Mouse (Mus musculus) frontal cortex, postnatal 25 days (tissue): Measurements from ENCODE around the gene Gmfb.
"Not testable (repeated sequence)": the region's sequence is repeated elsewhere in the genome, so short reads cannot be mapped to it uniquely, and the experiment has no call there.

Source experiments
- DNase-seq, 2 experiments: peaks; one replicate each; pipeline ENCODE4 v3.0.0; 2022; ENCODE audit warnings: low spot score in 2 of 2

Gene Gmfb

DNA sequence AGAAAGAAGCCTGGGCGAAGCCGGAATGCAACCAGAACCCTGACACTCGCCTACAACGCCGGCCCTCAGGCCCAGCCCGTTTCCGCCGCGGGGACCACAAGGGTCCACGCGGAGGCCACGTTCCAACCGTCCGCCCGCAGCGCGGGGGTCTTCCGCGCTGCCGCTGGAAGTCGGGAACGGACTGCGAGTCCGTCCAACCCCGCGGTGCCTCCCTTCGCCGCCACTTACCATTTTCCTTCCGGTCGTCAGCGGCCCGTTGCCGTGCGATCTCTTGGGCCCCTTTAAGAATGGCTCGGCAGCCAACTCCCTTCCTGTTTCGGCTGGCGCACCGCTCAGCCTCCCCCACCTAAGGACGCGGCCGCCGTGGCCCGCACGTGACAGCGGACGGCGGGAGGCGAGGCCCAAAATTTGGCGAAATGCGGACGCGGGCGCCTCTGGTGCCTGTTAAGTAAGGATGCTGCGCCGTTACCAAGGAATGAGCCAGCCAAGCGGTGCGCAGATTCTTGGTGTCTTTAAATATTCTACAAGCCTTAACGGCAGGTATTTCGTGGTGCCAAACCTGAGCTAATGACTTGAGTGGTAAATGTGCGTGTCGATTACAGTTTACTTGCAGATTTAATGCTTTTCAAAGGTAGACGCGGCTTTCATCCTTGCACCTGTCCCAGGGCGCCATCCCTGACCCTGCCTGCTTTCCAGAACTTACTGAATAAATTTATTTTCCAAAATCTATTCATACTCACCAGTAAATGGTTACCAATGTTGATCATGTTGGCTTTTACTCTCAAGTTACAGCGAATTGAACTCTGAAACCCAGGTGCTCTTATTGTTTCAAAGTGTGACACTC is at the start of gene Gmfb:
TSS of gene Gmfb (minus strand) at position 370 of the 844 bp plus-strand sequence.
- DNase-seq = peak; percentile 94 to 98

DNA sequence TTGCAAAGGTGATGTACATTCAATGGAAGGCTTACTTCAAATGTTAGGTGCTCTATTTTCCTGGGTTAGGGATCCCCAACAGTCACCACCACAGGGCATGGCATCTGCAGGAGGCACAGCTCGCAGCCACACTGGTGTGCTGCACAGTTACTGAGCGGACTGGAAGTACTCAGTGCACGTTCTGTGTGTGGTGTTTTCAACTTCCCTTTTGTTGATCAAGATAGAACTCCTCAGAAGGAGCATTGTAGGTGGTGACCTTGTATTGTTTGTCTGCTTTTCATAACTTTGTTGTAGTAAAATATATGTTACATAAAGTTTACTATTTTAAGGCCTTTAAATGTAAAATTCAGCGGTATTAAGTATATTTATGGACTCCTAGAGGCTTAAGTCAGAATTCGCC is 40.9 kb upstream of the Gmfb start:
- no peak for DNase-seq

DNA sequence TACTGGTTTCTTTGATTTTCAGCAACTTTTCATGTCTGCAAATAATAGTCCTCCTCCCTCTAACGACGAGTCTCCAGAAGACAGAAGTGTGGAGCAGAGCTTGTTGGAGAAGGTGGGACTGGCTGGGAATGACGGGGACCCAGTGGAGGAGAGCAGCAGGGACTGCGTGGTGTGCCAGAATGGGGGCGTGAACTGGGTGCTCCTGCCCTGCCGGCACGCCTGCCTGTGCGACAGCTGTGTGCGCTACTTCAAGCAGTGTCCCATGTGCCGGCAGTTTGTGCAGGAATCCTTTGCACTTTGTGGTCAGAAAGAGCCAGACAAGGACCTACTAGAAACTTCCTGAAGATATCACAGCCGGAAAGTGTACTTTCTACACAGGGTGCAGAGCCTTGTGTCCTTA is 31.6 kb upstream of the Gmfb start:
- no peak for DNase-seq

DNA sequence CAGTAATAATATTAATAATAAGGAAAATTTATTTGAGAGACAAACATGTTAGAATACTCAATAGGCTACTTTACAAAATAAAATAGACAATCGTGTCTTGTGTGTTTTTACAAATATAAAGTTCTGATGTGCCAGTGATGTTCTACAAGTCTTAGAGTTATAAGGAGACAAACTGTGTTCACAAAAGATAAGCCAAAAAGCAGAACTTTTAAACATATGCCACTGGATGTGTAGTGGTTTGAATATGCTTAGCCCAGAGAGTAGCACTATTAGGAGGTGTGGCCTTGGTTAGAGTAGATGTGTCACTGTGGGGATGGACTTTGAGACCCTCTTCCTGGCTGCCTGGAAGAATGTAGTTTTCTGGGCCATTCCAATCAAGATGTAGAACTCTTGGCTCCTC is 27.7 kb upstream of the Gmfb start:
- no peak for DNase-seq

DNA sequence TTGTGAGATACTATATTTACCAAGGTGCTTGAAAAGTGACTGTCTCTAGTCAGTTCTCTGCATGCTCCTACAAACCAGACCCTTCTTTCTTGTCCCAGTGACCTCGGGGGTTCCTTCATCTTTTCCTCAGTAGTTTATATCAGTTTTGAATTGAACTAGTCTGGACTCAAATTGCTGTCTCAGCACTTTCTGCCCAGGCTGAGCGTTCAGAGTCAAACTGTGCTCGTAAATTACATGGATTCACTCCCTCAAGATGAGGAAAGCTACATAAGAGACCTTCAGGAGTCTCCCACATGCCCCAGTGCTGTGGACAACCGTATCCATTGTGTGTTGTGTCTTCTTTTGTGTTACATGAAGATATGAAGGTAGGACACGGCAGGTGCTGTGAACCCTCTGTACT is 26.7 kb upstream of the Gmfb start:
- DNase-seq = no peak

DNA sequence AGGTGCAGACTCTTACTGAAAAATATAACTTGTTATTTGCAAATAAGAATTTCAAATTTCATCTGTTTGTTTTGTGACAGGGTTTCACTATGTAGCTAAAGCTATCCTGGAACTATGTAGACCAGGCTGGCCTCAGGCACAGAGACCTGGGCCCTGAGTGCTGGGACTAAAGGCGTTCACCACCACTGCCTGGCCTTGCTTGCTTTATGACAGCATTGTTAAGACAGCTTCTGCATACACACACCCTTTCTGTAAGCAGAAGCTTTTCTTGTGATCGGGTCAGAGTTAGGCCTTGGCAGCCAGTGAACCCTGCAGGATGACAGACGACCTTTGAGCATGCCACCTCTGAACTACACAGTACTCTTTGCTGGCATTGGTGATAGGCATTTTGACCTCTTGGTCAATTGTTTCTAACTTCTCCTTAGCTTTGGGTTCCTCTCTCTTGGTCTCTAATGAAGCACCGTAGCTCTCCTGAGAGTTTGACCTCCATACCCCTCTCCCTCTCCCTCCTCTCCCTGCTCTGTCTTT is 26.1 kb upstream of the Gmfb start:
- DNase-seq = no peak

DNA sequence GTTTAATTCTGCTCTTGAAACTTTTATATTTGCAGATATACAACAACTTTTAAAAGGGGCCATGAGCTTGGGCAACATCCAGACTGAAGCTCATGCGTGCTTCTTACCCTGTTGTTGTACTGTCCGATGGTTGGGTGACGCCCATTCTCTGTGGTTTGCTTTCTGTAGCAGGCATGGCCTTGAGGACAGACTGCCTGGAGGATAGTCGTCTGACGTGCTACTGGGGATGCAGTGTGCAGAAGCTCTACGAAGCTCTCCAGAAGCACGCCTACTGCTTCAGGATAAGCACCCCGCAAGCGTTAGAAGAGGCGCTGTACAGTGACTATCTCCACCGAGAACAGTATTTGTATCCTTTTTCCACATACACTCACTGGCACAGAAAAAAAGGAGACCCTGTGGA is 23.7 kb upstream of the Gmfb start:
- DNase-seq = no peak

DNA sequence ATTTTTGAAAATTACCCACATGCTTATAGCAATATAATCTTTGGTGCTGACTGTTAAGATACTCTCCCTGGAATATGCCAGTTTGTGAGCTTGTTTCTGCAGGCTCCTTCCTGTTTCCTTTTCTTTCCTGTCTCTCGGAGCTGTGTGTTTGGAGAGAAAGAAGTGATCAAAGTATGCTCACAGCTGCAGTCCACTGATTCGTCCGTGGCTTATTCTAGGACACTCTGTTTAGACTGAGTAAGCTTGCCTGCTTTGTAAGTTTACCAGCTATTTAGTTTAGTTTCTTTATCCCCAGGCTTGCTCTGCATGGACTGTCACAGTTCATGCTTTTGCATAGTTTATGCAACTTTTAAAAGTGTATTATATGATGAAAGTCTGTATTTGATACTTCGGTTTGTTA is 17.3 kb upstream of the Gmfb start:
- no peak for DNase-seq

DNA sequence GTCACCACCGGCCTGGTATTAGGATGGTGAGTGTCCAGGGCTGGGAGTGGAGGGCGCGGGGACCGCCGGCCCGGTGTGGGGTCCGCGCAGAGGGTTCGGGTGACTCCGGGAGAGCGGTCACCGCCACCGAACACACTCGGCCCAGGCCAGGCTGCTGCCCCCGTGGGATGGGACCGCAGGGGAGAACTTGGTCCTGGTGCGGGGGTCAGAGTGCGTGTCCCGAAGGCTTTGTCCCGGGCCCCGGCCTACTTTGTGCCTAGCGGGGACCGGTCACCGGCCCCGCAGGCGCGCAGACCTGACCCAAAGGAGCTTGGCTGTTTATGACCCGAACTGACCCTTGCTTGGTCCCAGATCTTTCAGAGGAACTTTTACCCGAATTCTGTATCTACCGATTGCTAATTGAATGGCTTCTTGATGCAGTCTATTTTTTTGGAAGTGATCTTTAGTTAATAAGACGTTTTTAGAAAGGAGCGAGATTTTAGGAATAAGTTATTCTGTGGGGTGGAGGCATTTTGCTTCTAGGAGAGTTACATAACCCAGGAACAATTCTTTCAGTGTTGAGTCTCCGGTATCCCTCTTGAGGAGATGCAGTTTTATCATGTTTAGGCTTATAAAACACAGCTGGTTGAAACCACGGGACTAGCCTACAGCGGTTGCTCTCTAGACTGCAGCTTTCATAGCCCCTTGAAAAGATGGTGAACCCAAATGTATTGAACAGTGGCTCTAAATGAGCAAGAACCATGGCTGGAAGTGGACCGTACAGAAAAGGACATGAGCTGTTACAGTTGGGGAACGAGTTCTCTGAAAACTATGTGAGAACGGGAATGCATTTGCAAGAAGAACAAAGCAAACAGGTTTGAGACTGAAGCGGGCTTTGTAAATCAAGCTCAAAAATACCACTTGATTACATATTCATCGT is 10.6 kb upstream of the Gmfb start:
- DNase-seq = no peak

DNA sequence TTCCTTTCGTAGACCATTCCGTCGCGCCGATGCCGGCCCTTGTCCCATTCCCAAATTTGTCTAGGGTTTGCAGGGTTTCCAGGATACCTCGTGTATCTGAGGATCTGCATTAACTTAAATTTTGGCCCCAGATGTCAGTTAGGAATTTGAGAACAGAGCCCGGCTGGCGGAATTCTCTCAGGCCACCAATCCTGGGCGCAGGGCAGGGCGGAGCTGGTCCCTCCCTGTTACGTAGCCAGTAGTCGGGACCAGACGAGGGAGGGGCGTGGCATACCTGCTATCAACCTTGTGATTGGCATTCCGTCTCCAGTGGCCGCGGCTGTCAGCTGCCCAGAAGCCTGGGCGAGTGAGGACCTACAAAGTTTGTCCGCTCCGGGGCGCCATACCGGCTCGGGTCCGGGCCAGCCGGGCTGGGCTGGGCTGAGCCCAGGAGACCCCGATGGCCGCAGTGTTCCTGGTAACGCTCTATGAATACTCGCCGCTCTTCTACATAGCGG is 9.8 kb upstream of the Gmfb start, which contains the start of gene Cgrrf1:
TSS of gene Cgrrf1 (plus strand) at position 289 of the 497 bp plus-strand sequence.
- DNase-seq = peak; percentile 83 to 89

DNA sequence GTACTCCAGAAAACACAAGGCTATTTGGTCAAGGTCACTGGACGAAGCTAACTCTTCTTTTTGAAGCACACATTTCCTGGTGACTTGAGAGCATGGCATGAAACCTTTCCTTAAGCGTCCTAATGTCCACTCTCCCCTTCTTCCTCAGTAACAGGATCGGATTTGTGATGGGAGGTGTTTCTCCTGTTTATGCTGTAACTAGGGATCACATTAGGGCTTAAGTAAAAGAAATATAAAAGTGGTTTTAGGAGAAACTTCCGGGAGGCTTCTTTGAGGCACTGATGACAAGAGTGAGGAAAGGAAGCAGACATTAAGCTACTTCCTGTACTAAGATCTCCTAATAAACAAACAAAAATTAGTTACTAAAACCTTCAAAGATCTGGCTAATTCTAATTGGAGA is 9.3 kb upstream of the Gmfb start:
- no peak for DNase-seq

DNA sequence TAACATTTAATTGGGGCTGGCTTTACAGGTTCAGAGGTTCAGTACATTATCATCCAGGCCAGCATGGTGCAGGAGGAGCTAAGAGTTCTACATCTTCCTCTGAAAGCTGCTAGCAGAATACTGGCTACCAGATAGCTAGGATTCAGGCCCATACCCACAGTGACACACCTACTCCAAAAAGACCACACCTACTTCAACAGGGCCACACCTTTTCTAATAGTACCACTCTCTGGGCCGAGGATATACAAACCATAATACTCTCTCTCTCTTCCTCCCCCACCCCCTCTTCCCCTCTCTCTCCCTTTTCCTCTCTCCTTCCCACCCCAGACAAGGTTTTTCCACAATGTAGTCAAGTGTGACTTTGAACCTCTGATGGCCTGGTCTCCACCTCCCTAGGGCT is 5.4 kb upstream of the Gmfb start:
- no peak for DNase-seq

DNA sequence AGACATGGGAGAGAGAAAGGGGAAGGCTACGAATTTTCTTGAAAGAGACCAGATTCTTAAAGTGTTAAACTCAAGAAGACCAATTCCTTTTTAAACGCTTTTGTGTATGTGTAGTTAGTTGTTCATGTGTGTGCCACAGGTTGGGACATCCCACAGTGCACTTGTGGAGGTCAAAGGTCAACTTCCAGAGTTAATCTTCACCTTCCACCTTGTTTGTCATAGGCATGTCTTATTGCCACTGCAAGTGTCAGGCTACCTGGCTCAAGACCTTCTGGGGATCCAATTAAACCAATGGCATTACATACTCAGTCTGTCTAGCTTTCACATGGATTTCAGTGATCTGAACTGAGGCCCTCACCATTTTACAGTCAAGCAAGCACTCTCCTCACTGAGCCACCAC is 2.0 kb upstream of the Gmfb start:
- no peak for DNase-seq

DNA sequence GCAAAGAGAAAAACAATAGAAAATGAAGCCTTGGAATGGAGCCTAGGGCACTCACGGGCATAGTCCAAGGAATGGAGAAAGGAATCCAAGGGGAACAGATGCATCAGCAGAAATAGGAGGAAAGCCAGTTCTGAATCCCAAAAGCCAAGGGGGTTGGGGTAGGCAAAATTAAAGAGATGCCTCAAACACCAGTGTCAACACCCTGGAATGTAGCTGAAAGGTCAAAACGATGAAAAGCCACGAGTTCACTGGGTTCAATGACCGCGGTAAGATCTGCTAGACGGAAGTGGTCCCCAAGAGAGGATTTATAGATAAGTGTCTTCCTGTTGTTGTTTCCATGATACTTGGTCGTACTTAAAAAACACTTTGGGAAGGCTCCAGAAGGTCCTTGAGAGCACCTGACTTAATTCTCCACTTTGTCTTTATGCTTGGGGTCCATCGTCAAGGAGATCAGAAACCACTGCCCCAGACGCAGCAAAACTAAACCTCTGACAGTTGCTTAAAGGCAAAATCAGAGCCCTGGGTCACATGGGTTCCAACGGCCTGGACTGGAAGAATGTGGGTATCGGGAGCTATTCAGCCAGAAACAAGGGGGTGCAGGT is 670 bp downstream of the Gmfb start:
- no peak for DNase-seq

DNA sequence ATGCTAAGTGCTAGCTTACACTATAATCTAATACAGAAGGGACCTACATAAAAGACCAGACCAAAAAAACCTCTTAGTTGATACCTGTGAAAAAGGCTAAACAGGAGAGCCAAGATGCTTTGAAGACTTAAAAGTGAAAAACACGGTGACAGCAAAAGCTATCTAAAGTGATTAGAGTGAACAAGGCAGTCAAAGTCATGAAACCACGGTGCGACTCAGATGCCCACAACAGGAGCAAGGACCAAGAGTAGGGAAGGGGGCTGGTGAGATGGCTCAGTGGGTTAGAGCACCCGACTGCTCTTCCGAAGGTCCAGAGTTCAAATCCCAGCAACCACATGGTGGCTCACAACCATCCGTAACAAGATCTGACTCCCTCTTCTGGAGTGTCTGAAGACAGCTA is 2.1 kb downstream of the Gmfb start:
- not testable (repeated sequence) for DNase-seq

DNA sequence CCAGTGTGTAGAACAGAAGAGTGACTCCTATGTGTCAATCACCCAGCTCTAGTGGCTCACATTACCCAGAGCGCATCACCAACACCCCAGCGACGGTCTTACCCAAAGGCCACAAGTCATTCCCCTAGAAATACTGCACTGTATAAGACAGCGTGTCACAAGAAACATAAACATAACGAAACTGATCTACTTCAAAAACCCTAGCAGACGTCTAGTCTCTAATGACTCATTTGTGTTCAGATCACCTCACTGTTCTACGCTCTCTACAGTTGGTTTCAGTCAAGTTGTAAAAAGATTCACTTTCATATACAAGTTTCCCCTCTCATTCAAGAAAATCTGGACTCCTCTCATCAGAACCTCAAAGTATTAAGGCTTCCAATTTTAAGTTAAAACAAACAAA is 3.3 kb downstream of the Gmfb start:
- no peak for DNase-seq

DNA sequence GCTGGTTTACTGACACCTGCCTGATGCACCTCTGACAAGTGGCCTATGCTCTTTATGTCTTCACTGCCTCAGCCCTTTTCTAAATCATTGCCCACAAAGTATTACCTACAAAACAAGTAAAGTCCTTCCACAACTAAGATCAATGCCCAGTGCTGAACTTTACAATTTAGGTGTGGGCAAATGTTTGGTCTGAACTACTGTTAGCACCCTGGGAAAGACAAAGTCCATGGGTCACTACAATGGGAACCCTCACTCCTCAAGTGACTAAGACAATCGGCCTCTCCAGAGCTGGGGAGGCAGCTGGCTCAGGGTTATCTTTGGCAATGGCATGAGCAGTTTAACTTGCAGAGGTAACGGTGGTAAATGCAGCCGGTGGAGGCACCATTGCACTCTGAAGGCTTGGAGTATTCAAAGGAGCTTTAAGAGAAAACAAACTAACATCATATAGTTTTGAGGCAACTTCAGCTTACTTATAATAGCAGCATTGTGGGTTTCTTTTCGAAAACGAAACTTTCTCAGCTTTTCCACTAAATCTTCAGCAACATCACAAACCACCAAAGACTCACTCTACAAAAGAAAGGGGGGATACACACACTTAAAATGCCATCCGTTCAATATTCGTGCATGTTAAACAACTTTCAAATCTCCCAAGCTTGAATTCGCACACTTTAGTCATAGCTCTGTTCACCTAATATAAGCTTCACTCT is 5.0 kb downstream of the Gmfb start:
- DNase-seq = no peak

DNA sequence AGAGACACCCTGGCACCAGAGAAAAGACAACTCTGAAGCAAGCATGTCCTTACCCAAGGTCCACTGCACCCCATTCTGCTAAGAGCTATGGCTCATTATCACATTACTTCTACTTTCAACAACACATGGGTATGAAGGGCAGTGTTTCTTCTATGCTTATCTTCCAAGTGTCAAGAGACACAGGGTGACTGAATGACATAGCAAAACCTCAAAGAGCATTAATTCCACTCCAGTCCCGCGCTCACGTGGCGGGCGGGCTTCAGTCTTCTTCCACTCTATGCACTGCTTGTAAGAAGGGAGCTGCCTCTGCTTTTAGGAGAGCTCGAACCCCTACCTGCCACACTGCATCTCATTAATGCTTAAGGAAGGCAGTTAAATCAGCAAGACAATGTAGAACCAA is 6.4 kb downstream of the Gmfb start:
- no peak for DNase-seq

DNA sequence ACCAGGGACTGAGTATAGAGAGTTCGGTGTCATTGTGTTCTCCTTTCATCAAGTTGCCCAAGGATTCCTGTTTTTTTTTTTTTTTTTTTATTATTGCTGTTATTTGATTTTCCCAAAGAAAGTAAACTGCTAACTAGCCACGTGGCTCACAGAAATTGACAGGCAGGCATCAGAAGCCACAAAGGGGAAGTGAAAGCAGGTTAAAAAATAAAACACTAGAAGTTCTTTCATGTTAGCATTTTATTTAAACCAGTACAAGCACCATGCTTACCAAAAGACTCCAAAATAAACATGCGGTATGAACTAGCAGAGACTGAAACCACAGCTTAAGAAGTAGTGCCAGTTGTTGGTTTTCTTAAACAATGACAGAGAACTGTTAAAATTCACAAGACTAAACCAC is 14.1 kb downstream of the Gmfb start:
- DNase-seq = no peak

DNA sequence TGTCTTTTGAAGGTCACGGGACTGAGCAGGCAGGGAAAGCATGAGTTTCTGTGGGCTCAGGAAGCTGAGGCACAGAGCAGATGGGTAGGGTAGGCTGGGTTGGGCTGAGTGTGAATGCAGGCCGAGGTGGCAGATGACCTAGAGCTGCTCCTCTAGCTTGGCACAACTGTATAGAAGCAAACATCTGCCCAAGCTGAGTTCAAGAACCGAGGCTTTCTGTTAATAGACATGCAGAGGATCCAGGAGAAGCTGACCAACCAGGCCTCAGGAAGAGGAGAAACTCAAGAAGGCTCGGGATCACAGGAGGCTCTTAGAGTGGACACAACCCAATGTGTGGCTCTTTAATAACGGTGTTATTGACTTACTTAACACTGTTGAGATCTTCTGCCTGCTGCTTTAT is 15.9 kb downstream of the Gmfb start:
- DNase-seq = no peak

DNA sequence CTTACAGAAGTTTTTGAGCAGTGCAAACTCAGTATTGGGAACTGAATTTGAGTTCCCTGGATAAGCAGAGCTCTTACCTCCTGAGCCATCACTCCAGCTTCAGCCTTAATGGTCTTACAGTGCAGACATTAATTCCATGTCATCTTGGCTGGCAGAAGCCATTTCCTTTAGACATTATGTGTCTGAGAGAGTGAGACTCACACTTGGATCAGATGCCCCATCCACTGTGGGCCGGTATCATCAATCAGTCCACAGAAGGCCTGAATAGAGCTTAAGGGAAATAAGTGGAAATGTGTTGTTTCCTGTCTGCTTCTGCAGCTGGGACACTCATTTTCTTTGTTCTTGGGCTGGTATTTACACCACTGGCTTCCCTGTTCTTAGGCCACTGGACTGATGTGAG is 18.3 kb downstream of the Gmfb start:
- DNase-seq = no peak
